Mouse (Mus musculus) liver (tissue): ENCODE measurements around the gene Meioc.

Source experiments
- DNase-seq: peaks from one replicate; pipeline ENCODE4 v3.0.0-alpha.2; 2020; ENCODE audit warnings: mixed read lengths

Meioc gene

DNA sequence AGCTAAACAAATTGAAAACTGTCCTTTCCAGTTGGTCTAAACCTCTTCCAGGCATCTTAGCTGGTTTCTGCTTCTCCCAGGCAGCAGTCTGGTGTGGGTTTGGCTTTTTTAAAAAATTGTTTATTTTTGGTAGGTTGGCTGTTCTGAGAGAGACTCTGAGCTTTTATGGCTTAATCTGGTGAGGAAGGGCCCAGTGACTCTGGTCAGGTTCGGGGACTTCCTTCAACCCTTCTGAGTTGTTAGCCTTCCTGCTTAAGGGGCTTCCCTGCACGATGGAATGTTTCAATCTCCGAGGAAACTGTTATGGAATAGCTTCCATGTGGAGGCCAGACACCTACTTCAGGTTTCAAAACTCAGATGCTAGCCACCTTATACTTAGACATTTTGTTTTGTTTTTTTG is at the start of gene Meioc:
Gene Meioc (plus strand): TSS at position 301 of the 400 bp plus-strand sequence.
- DNase-seq = no peak

- DNase-seq = no peak
These were observed 44.1 kb upstream of the Meioc start for GRCm38 (mm10) chr11:102619449-102619848.

DNA sequence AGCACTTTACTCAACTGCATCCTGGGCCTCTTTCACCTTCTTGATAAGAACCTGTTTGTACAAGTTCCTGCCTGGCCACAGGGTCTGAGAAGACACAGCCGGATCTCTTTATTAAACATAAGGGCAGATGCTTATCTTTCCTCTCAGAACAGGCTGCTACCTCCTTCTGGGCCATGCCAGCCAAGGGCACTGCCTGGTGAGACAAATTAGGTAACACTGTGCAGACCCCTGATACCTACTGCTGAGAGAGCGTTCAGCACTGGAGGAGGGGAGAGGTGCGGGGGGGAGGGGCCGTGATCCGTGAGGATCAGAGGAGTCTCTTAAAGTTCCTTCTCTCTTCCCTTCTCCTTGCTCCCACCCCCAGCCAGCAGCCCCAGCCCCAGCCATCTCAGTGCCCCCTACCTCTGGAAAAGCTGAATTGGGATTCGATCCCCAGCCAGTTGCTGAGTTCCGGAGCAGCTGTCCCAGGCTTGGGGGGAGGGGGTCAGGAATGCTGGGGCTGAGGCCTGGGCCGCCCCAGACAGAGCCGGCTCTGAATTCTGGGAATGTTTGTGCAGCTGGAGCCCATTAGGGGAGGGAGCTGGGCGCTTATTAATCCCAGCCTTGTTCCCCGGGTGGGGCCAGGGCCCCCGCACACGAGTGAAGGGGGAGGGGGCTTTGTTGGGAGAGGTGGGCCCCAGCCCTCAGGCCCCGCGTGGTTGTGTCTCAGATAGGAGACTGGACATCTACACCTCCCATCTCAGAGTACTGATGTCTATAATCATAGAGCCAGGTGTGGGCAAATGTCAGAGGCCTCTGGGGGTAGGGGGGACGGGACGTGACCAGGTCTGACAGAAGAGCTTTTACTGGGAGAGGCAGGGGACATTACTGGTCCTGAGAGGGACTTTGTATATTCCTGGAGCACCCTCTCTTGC is 39.4 kb upstream of the Meioc start:
- peak; percentile 57 for DNase-seq

DNA sequence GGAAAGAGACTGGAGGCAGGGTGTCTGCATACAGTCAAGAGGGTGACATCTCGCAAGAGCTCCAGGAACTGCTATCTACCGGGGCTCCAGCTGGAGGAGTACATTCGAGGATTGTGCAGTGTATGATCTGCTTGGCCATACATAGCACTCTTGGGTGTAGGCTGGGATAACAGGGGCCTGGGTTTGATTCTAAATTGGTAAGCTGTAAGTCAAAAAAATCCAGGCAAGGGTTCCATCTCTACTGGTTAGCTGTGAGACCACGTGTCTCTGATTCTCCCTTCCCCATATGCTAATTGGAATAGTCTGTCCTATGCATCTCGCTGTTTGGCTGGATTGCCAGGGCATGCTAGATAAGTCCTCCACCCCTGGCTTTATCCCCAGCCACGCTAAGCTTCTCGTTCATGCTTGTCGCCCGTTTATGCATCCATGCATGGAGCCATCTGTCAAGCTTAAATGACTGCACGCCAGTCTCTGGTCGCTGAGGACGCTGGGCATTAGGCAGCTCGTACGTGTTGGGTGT is 38.6 kb upstream of the Meioc start:
- DNase-seq = no peak

- DNase-seq = no peak
These were observed 36.2 kb upstream of the Meioc start for GRCm38 (mm10) chr11:102627171-102627931.

DNA sequence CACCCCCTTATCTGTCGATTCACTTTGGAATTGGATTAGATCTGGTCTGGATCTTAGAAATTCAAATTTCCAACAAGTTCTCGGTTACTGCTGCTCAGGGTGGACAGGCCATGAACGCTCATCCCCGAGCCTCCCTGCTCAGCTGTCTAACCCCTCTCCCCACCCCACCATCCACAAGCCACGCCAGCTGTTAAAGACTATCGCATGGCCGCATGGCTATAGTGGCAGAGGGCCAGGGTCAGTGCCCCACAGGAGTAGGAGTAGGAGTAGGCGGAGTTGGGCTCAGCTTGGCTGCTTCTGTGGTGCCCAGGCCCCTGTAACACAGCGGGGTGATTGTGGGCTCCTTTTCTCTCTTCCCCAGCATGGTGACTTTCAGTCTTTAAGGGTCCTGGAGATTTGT is 35.0 kb upstream of the Meioc start:
- DNase-seq = no peak

GRCm38 (mm10) chr11:102629375-102629774 is 34.1 kb upstream of the Meioc start:
- DNase-seq = no peak

GRCm38 (mm10) chr11:102630731-102631130 is 32.8 kb upstream of the Meioc start:
- no peak for DNase-seq

- no peak for DNase-seq
These were observed 32.3 kb upstream of the Meioc start for GRCm38 (mm10) chr11:102631203-102631602.

- DNase-seq = no peak
These were observed 30.8 kb upstream of the Meioc start for GRCm38 (mm10) chr11:102632725-102633124.

- no peak for DNase-seq
These were observed 30.1 kb upstream of the Meioc start for GRCm38 (mm10) chr11:102633379-102633778.

DNA sequence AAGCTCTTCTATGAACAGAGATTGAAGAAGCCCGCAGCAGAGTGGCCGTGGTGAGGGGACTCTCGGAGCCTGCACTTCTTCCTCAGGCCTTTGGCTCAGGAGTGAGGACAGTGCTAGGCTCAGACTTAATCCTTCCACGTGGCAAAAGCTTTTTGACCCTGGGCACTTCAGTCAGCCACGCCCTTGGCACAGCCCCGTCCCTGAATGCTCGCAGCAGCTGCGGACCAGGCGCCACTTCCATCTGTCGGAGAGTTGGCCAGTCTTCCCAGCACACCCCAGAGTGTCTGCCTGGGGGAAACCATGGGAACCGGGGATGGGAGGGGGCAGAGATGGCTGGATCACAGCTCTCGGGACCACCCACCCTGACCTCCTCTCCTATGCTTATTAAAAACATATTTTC is 26.6 kb upstream of the Meioc start:
- no peak for DNase-seq

- DNase-seq = no peak
These were observed 19.6 kb upstream of the Meioc start for GRCm38 (mm10) chr11:102643891-102644382.

DNA sequence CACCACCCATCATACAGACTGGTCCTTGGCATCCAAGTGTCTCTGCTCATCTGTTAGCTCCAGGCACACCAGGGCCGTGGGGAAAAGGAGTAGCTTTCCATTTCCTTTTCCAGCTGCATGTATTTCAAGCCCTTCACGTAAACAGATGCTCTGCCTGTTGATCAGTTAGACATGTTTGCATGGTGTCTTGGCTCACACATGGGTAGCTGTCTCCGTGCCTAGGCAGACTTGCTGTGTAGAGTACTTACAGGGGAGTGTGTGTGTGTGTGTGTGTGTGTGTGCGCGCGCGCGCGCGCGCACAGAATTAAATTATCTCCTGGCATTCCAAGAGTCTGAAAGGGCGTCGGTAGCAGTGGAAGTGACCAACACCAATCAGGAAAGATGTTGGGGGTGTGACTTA is 17.3 kb upstream of the Meioc start:
- no peak for DNase-seq

DNA sequence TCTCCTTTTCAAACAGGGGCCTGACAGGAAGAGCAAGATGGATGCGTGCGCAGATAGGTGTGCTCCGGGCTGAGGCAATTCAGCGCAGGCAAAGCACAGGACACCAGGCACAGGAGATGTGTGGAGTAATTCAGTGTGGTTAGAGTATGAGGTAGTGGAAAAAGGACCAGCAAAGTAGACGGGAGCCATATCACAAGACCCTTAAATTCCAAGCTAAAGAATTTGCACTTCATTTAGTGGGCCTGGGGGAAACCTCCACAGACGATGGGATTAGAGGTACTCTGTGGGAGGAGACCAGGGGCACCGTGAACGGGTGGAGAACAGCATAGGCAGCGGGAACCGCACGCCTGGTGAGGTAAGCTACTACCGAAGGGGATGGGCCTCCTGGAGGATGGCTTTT is 15.6 kb upstream of the Meioc start:
- no peak for DNase-seq

- peak; percentile 68 for DNase-seq
These were observed 12.1 kb upstream of the Meioc start for GRCm38 (mm10) chr11:102651381-102651780.

- DNase-seq = no peak
These were observed 10.7 kb upstream of the Meioc start for GRCm38 (mm10) chr11:102652844-102653243.

DNA sequence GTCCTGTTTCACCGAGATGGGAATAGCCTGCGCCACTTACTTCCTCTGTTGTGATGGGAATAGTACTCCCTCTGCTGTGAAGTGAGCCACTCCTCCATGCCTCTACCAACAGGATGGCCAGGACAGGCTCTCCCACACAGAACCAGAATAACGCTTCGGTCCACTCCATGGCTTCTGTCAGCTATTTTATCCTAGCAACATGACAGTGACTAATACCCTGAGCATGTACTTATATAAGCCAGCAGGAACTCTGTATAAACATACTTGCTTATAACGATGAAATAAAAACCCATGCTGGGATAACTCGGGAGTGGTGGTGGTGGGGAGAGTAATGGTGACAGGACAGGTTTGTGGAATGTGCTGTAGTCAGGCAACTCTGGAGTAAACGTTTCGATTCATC is 7.6 kb upstream of the Meioc start:
- DNase-seq = no peak

GRCm38 (mm10) chr11:102656326-102656926 is 7.1 kb upstream of the Meioc start:
- no peak for DNase-seq

DNA sequence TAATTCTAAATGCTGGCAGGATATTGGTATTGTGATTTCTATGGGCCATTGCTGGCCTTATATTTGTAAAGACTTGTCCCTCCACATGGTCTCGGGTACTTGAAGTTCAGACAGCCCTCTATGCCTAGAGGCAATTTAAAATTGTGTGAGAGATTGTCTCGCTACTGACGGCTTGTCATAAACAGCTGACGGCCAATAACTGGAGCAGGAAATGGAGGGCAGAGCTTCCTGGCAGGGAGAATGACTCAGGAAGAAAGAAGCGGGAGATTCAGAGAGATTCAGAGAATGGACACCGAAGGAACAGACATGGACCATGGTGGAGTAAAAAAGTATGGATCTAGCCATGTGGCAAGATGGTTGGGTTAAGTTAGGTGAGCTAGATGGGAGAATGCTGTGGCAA is 6.6 kb upstream of the Meioc start:
- no peak for DNase-seq

DNA sequence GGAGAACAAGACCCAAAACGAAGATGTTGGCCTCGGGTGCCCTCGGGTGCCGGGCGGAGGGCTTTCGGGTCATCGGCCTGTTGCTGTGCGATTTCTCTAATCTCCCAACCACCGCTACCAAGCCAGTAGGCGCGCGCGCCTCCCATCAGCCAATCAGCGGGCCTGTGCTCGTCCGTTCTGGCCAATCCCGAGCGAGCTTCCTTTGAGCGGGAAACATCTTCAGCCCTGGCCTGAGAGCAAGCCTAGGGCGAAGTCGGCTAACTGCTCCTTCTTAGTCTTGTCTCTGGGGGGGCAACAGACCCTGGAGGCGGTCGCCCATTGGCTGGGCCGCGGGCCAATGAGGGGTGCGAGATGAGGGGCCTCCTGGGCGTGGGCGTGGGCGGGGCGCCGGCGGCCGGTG is 1.6 kb downstream of the Meioc start:
- DNase-seq = no peak

DNA sequence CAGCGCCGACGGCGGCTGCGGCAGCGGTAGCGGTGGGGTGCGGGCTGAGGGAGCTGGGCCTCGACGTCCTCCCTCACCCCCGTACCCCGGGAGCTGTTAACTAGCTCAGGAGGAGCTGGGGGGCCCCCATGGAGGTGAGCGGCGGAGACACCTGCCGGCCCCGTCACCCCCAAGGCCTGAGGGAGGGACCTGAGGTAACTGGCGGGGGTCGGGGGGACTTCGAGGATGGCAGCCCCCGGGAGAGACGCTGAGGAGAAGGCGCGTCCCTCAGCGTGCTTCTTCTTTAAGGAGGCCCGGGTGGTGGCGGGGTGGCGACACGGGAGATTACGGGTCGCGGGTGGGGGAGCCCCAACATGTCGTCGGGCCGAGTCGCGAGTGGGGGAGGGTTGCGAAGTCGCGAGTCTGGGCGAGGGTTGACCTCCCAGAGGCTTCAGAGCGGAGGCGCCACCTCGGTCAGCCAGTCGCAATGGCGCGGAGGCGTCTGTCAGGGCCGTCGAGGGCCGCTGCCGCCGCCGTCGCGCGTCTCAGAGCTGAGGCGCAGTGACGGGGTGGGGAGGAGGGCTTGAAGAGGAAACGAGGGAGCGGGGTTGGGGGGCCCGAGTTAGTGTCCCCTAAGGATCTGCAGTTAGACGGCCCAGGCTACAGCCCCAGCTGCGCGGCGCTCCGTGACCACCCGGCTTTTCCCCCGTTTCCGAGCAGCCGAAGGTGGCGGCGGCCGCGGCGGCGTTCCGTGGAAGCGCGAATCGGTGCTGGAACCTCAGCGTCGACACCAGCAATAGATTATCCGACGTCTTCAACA is 2.3 kb downstream of the Meioc start:
- DNase-seq = no peak
